Mouse (Mus musculus): ENCODE data around the gene Fbxl8.

- TF ChIP-seq POLR2A (IDR thresholded peaks at IDR 0.05; ENCODE audit: borderline replicate concordance, insufficient read depth, low read length): no peak
- no peak for TF ChIP-seq CTCF (IDR thresholded peaks at IDR 0.05; ENCODE audit: borderline replicate concordance, insufficient read depth, low read depth, low read length)
Observed at GRCm38 (mm10) chr8:105275387-105275786, 10.9 kb downstream of the Fbxl8 start.
